Mouse (Mus musculus) olfactory bulb, adult 2 months (tissue): ENCODE data around the gene Rnf169. TPM values are rescaled to one million over a fixed set of nuclear protein-coding genes. Genes with fewer than 3 reads are reported as not detected.

Source experiments
- H3K27ac ChIP-seq: fragments of 200-500 bp; 2 replicates; pipeline ENCODE4 v1.5.1; 2012; ENCODE audit warnings: low read depth, low read length; ENCODE audit not compliant: insufficient read depth
- H3K4me1 ChIP-seq: fragments of 200-500 bp; 2 replicates; pipeline ENCODE4 v1.6.1; 2012; ENCODE audit warnings: low read length; ENCODE audit not compliant: control insufficient read depth, insufficient read depth
- H3K4me3 ChIP-seq: fragments of 200-500 bp; 2 replicates; pipeline ENCODE4 v1.5.1; 2012; ENCODE audit warnings: mild to moderate bottlenecking, low read depth, low read length, moderate library complexity; ENCODE audit not compliant: insufficient read depth
- CTCF ChIP-seq: fragments of 200-500 bp; IDR thresholded peaks from 2 replicates; pipeline ENCODE4 v1.5.1; 2012; ENCODE audit warnings: low read depth, mild to moderate bottlenecking, low read length, moderate library complexity; ENCODE audit not compliant: insufficient read depth
- POLR2A ChIP-seq: fragments of 200-500 bp; IDR thresholded peaks from 2 replicates; pipeline ENCODE4 v1.6.1; 2012; ENCODE audit warnings: mild to moderate bottlenecking, low read depth, low read length, moderate library complexity; ENCODE audit not compliant: insufficient read depth
- WGBS: fragments of 180-500 bp; shearing (Covaris S2); methylation state at CpG from one replicate; pipeline ENCODE4 v1.1.7; 2018; 5-methylcytosine and 5-hydroxymethylcytosine counted together
- polyA plus RNA-seq: library from polyadenylated mRNA; stranded (reverse); fragments of >200 nt; gene quantifications from 2 replicates; pipeline ENCODE4 v1.2.4, GENCODE M21; 2012; ENCODE audit warnings: low replicate concordance; ENCODE audit not compliant: missing spikeins, insufficient read depth, insufficient read length

Gene Rnf169
- polyA plus RNA-seq, 1 experiment, result 42.4 TPM

- 4% methylated on average over 11 of the region's 11 CpGs for WGBS
- TF ChIP-seq POLR2A (no peak), CTCF (no peak)
- H3K4me3 ChIP-seq, result no peak overlapping the region
Measured at GRCm38 (mm10) chr7:100006411-100006810, 26.2 kb upstream of the Rnf169 start.

DNA sequence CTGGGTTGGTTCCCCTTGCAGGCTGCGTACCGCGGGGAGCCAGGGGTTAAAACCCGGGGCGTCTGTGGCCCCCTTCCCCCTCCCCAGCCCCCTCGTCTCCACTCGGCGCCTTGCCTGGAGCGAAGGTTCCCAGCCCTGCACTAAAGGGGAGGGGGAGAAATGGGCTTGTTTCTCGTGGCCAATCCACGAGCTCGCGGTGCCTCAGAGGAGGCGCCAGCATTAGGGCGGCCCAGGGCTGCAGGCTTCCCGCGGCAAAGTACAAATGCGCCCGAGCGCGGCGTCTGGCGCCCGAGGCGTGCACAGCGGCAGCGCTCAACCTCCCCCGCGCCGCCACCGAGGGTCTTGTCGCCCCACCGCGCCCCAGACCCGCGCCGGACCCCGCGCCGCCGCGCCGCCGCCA, 25.5 kb upstream of the Rnf169 start, which contains the start of gene Chrdl2:
Gene Chrdl2 (plus strand): TSS at position 383 of the 400 bp plus-strand sequence.
- Histone ChIP-seq H3K4me3 (peak within 1 kb of the TSS; percentile 50), H3K27ac (no peak within 1 kb of the TSS), H3K4me1 (peaks cover 8% of the 10 kb centered on the region)
- WGBS, result under 1% methylated on average over 43 of the region's 44 CpGs
- TF ChIP-seq POLR2A (no peak), CTCF (no peak)

More at GRCm38 (mm10) chr7:100006411-100006810, 26.2 kb upstream of the Rnf169 start:
- Histone ChIP-seq H3K27ac (no peak overlapping the region), H3K4me1 (peaks cover 8% of the 10 kb centered on the region)

GRCm38 (mm10) chr7:100003781-100004180, 23.5 kb upstream of the Rnf169 start:
- Histone ChIP-seq H3K4me1 (peaks cover 6% of the 10 kb centered on the region), H3K27ac (no peak overlapping the region), H3K4me3 (no peak overlapping the region)
- WGBS, result 60% methylated on average over 9 of the region's 9 CpGs
- TF ChIP-seq POLR2A (no peak), CTCF (no peak)

GRCm38 (mm10) chr7:99998668-99999067, 18.4 kb upstream of the Rnf169 start:
- WGBS, result 90% methylated on average over 3 of the region's 3 CpGs
- TF ChIP-seq POLR2A (no peak), CTCF (no peak)
- no peak overlapping the region for H3K4me3 ChIP-seq
- no peak overlapping the region for H3K27ac ChIP-seq
- no peaks in the 10 kb centered on the region for H3K4me1 ChIP-seq

- no peak overlapping the region for H3K27ac ChIP-seq
- H3K4me3 ChIP-seq, result no peak overlapping the region
- H3K4me1 ChIP-seq, result no peaks in the 10 kb centered on the region
- WGBS, result 81% methylated on average over 7 of the region's 7 CpGs
- TF ChIP-seq CTCF (no peak), POLR2A (no peak)
Measured at GRCm38 (mm10) chr7:99995186-99995585, 14.9 kb upstream of the Rnf169 start.

- Histone ChIP-seq H3K27ac (no peak overlapping the region), H3K4me3 (no peak overlapping the region), H3K4me1 (no peaks in the 10 kb centered on the region)
- 91% methylated on average over 7 of the region's 7 CpGs for WGBS
- no peak for TF ChIP-seq CTCF
- TF ChIP-seq POLR2A, result no peak
Measured at GRCm38 (mm10) chr7:99993159-99993558, 12.9 kb upstream of the Rnf169 start.

DNA sequence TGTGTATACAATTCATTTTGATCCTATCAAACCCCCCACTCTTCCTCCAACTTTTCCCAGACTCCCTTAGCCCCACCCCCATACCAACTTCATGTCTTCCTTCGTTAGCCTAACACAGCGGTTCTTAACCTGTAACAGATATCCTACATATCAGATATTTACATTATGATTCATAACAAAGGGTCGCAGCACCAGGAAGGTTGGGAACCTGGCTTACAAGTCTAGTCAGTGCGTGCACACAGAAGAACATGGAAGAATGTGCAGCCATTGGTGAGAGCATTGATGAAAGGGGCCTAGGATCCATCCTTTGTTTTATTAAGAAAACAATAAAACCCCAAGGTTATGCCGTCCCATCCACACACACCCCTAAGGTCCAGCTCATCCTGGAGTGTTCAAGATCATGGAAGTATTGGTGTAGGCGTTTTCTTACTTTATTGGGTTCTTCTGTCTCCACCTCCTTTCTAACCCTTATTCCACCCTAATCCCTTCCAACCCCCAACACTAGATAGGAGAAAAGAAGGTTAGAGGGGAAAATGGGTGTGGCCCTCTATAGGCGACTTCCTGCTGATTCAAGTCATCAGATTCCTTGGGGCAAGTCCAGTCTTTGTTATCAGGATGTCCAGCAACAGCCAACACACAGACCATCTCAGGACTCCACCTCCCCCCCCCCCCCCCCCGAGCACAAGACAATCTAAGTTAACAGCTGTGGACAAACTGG, 10.9 kb upstream of the Rnf169 start:
- 85% methylated on average over 8 of the region's 8 CpGs for WGBS

DNA sequence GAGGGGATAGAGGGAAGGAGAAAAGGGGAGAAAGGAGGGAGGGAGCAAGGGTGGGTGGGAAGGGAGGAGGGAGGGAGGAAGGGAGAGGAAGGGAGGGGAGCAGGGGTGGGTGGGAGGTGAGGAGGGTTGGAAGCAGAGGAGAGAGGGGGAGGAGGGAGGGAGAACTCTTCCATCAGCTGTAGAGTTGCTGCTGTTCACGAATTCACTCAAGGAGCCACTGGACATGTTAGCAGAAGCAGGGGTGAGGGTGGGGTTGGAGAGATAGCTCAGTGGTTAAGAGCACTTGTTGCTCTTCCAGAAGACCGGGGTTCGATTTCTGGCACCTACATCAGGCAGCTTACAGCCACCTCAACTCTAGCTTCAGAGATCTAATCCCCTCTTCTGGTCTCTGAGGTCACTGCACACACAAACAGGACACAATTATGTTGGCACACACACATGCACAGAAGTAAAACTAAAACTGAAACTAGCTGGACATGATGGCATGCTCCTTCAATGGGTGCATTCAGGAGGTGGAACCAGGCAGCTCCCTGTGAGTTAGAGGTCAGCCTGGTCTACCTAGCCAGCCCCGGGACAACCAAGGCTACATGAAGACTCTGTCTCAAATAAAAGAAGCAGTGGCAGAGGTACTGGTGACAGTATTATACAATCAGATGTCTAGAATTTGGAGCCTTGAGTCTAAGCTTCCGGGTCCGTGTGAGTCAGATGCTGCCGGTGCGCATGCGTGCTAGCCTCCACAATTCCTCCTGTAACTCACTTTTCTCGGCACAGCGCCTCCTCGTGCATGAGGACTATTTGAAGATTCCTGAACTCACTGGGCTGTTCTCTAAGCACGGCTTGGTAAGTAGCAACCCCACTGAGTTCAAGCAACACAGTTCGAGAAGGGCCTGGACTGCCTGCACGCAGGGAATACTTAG, 9.9 kb upstream of the Rnf169 start:
- Histone ChIP-seq H3K4me3 (no peak overlapping the region), H3K4me1 (no peaks in the 10 kb centered on the region), H3K27ac (no peak overlapping the region)
- WGBS, result 59% methylated on average over 15 of the region's 15 CpGs
- TF ChIP-seq CTCF, result no peak
- TF ChIP-seq POLR2A, result no peak

More for the DNA sequence above, 10.9 kb upstream of the Rnf169 start:
- Histone ChIP-seq H3K27ac (no peak overlapping the region), H3K4me3 (no peak overlapping the region), H3K4me1 (no peaks in the 10 kb centered on the region)
- no peak for TF ChIP-seq POLR2A
- no peak for TF ChIP-seq CTCF

GRCm38 (mm10) chr7:99988725-99989124, 8.5 kb upstream of the Rnf169 start:
- 4% methylated on average over 4 of the region's 4 CpGs for WGBS
- no peak for TF ChIP-seq POLR2A
- peak; percentile 78 for TF ChIP-seq CTCF
- H3K4me1 ChIP-seq, result no peaks in the 10 kb centered on the region
- H3K27ac ChIP-seq, result no peak overlapping the region
- no peak overlapping the region for H3K4me3 ChIP-seq
